Mouse (Mus musculus): ENCODE results near the gene Plscr4. TPM values are rescaled to one million over a fixed set of nuclear protein-coding genes. Genes with fewer than 3 reads are reported as not detected.

Gene Plscr4
- 6.7 and 7.2 TPM in 2 replicates for polyA plus RNA-seq (2014; fragmentation: Nextera tagmentation; extraction: Ambion mirVana)

GRCm38 (mm10) chr9:92457261-92458058, at the start of gene Plscr4:
Gene Plscr4 (plus strand): TSS chr9:92457373.
- peak; percentile 90 for ATAC-seq (ENCODE audit: low read depth)
- H3K9me3 ChIP-seq (ENCODE audit: control insufficient read depth, low read length), result no peaks in the 10 kb centered on the region
- WGBS, result 17% methylated on average over 23 of the region's 43 CpGs
- H3K4me2 ChIP-seq (ENCODE audit: low read depth, low read length), result peak within 1 kb of the TSS; percentile 81
- H3K4me3 ChIP-seq (ENCODE audit: low read depth, low read length), result peak within 1 kb of the TSS; percentile 72
- H3K27ac ChIP-seq (replicated peaks; ENCODE audit: low read depth, low read length), result peak within 1 kb of the TSS; percentile 59; the same call in 1 of the 2 replicates
- no peaks in the 10 kb centered on the region for H3K27me3 ChIP-seq (replicated peaks; ENCODE audit: control insufficient read depth, insufficient read depth, low read length)
- DNase-seq (ENCODE audit: low spot score), result peak; percentile 61
- peaks cover 5% of the 10 kb centered on the region; the same call in 1 of the 2 replicates for H3K4me1 ChIP-seq (ENCODE audit: control insufficient read depth, insufficient read depth, low read length)
- H3K9ac ChIP-seq (ENCODE audit: low read depth, low read length), result peak within 1 kb of the TSS; percentile 82
- no peaks in the 10 kb centered on the region for H3K36me3 ChIP-seq (ENCODE audit: control insufficient read depth, insufficient read depth, low read length)

GRCm38 (mm10) chr9:92410225-92410624, 46.9 kb upstream of the Plscr4 start:
- H3K4me1 ChIP-seq (ENCODE audit: control insufficient read depth, insufficient read depth, low read length), result no peaks in the 10 kb centered on the region
- DNase-seq (ENCODE audit: low spot score) (no peak), ATAC-seq (ENCODE audit: low read depth) (no peak)
- H3K36me3 ChIP-seq (ENCODE audit: control insufficient read depth, insufficient read depth, low read length), result no peaks in the 10 kb centered on the region
- no peak overlapping the region for H3K4me3 ChIP-seq (ENCODE audit: low read depth, low read length)
- no peaks in the 10 kb centered on the region for H3K27me3 ChIP-seq (replicated peaks; ENCODE audit: control insufficient read depth, insufficient read depth, low read length)
- H3K9me3 ChIP-seq (ENCODE audit: control insufficient read depth, low read length), result no peaks in the 10 kb centered on the region
- 85% methylated on average over 3 of the region's 3 CpGs for WGBS
- no peak overlapping the region for H3K27ac ChIP-seq (replicated peaks; ENCODE audit: low read depth, low read length)
- H3K4me2 ChIP-seq (ENCODE audit: low read depth, low read length), result no peak overlapping the region
- H3K9ac ChIP-seq (ENCODE audit: low read depth, low read length), result no peak overlapping the region

GRCm38 (mm10) chr9:92412045-92412444, 45.1 kb upstream of the Plscr4 start:
- H3K9ac ChIP-seq (ENCODE audit: low read depth, low read length), result no peak overlapping the region

GRCm38 (mm10) chr9:92413684-92414083, 43.5 kb upstream of the Plscr4 start:
- H3K27me3 ChIP-seq (replicated peaks; ENCODE audit: control insufficient read depth, insufficient read depth, low read length), result no peaks in the 10 kb centered on the region
- no peak overlapping the region for H3K4me2 ChIP-seq (ENCODE audit: low read depth, low read length)
- DNase-seq (ENCODE audit: low spot score) (peak; percentile 86), ATAC-seq (ENCODE audit: low read depth) (peak; percentile 57; the same call in 1 of the 2 replicates)
- 54% methylated on average over 3 of the region's 3 CpGs for WGBS
- H3K4me1 ChIP-seq (ENCODE audit: control insufficient read depth, insufficient read depth, low read length), result no peaks in the 10 kb centered on the region
- no peaks in the 10 kb centered on the region for H3K9me3 ChIP-seq (ENCODE audit: control insufficient read depth, low read length)
- H3K36me3 ChIP-seq (ENCODE audit: control insufficient read depth, insufficient read depth, low read length), result no peaks in the 10 kb centered on the region
- no peak overlapping the region for H3K9ac ChIP-seq (ENCODE audit: low read depth, low read length)
- no peak overlapping the region for H3K27ac ChIP-seq (replicated peaks; ENCODE audit: low read depth, low read length)
- H3K4me3 ChIP-seq (ENCODE audit: low read depth, low read length), result no peak overlapping the region

More at GRCm38 (mm10) chr9:92412045-92412444, 45.1 kb upstream of the Plscr4 start:
- WGBS, result 54% methylated on average over 2 of the region's 2 CpGs
- H3K4me3 ChIP-seq (ENCODE audit: low read depth, low read length), result no peak overlapping the region
- no peaks in the 10 kb centered on the region for H3K9me3 ChIP-seq (ENCODE audit: control insufficient read depth, low read length)
- ATAC-seq (ENCODE audit: low read depth) (0 out of 2 replicates have a peak, but pooled peaks have one; percentile 50), DNase-seq (ENCODE audit: low spot score) (peak; percentile 87)
- H3K36me3 ChIP-seq (ENCODE audit: control insufficient read depth, insufficient read depth, low read length), result no peaks in the 10 kb centered on the region
- H3K27me3 ChIP-seq (replicated peaks; ENCODE audit: control insufficient read depth, insufficient read depth, low read length), result no peaks in the 10 kb centered on the region
- no peaks in the 10 kb centered on the region for H3K4me1 ChIP-seq (ENCODE audit: control insufficient read depth, insufficient read depth, low read length)
- no peak overlapping the region for H3K4me2 ChIP-seq (ENCODE audit: low read depth, low read length)
- H3K27ac ChIP-seq (replicated peaks; ENCODE audit: low read depth, low read length), result 0 out of 2 replicates have a peak overlapping the region, but pooled peaks have one; percentile 8

GRCm38 (mm10) chr9:92437781-92438180, 19.4 kb upstream of the Plscr4 start:
- no peak overlapping the region for H3K4me3 ChIP-seq (ENCODE audit: low read depth, low read length)
- H3K4me1 ChIP-seq (ENCODE audit: control insufficient read depth, insufficient read depth, low read length), result no peaks in the 10 kb centered on the region

GRCm38 (mm10) chr9:92441468-92441867, 15.7 kb upstream of the Plscr4 start:
- H3K9me3 ChIP-seq (ENCODE audit: control insufficient read depth, low read length), result no peaks in the 10 kb centered on the region
- ATAC-seq (ENCODE audit: low read depth) (no peak), DNase-seq (ENCODE audit: low spot score) (no peak)
- H3K4me3 ChIP-seq (ENCODE audit: low read depth, low read length), result no peak overlapping the region
- no peaks in the 10 kb centered on the region for H3K36me3 ChIP-seq (ENCODE audit: control insufficient read depth, insufficient read depth, low read length)
- no peaks in the 10 kb centered on the region for H3K4me1 ChIP-seq (ENCODE audit: control insufficient read depth, insufficient read depth, low read length)
- H3K27me3 ChIP-seq (replicated peaks; ENCODE audit: control insufficient read depth, insufficient read depth, low read length), result no peaks in the 10 kb centered on the region
- H3K27ac ChIP-seq (replicated peaks; ENCODE audit: low read depth, low read length), result no peak overlapping the region
- 81% methylated on average over 4 of the region's 4 CpGs for WGBS
- H3K4me2 ChIP-seq (ENCODE audit: low read depth, low read length), result no peak overlapping the region
- H3K9ac ChIP-seq (ENCODE audit: low read depth, low read length), result no peak overlapping the region

More at GRCm38 (mm10) chr9:92437781-92438180, 19.4 kb upstream of the Plscr4 start:
- Histone ChIP-seq H3K9ac (ENCODE audit: low read depth, low read length) (no peak overlapping the region), H3K4me2 (ENCODE audit: low read depth, low read length) (no peak overlapping the region), H3K9me3 (ENCODE audit: control insufficient read depth, low read length) (no peaks in the 10 kb centered on the region), H3K27me3 (replicated peaks; ENCODE audit: control insufficient read depth, insufficient read depth, low read length) (no peaks in the 10 kb centered on the region), H3K27ac (replicated peaks; ENCODE audit: low read depth, low read length) (no peak overlapping the region), H3K36me3 (ENCODE audit: control insufficient read depth, insufficient read depth, low read length) (no peaks in the 10 kb centered on the region)
- ATAC-seq (ENCODE audit: low read depth) (no peak), DNase-seq (ENCODE audit: low spot score) (no peak)

- Histone ChIP-seq H3K9me3 (ENCODE audit: control insufficient read depth, low read length) (no peaks in the 10 kb centered on the region), H3K4me3 (ENCODE audit: low read depth, low read length) (no peak overlapping the region), H3K27ac (replicated peaks; ENCODE audit: low read depth, low read length) (no peak overlapping the region), H3K4me1 (ENCODE audit: control insufficient read depth, insufficient read depth, low read length) (no peaks in the 10 kb centered on the region), H3K9ac (ENCODE audit: low read depth, low read length) (no peak overlapping the region), H3K36me3 (ENCODE audit: control insufficient read depth, insufficient read depth, low read length) (no peaks in the 10 kb centered on the region), H3K4me2 (ENCODE audit: low read depth, low read length) (no peak overlapping the region), H3K27me3 (replicated peaks; ENCODE audit: control insufficient read depth, insufficient read depth, low read length) (no peaks in the 10 kb centered on the region)
- DNase-seq (ENCODE audit: low spot score) (no peak), ATAC-seq (ENCODE audit: low read depth) (no peak)
These were observed 12.6 kb upstream of the Plscr4 start for GRCm38 (mm10) chr9:92444536-92444935.

GRCm38 (mm10) chr9:92456605-92457004, 568 bp upstream of the Plscr4 start:
- no peak overlapping the region for H3K4me3 ChIP-seq (ENCODE audit: low read depth, low read length)
- H3K36me3 ChIP-seq (ENCODE audit: control insufficient read depth, insufficient read depth, low read length), result no peaks in the 10 kb centered on the region
- H3K27me3 ChIP-seq (replicated peaks; ENCODE audit: control insufficient read depth, insufficient read depth, low read length), result no peaks in the 10 kb centered on the region
- ATAC-seq (ENCODE audit: low read depth) (no peak), DNase-seq (ENCODE audit: low spot score) (no peak)
- no peak overlapping the region for H3K9ac ChIP-seq (ENCODE audit: low read depth, low read length)
- no peak overlapping the region for H3K27ac ChIP-seq (replicated peaks; ENCODE audit: low read depth, low read length)
- H3K4me2 ChIP-seq (ENCODE audit: low read depth, low read length), result no peak overlapping the region
- H3K9me3 ChIP-seq (ENCODE audit: control insufficient read depth, low read length), result no peaks in the 10 kb centered on the region
- peaks cover 5% of the 10 kb centered on the region; the same call in 1 of the 2 replicates for H3K4me1 ChIP-seq (ENCODE audit: control insufficient read depth, insufficient read depth, low read length)
- WGBS, result 74% methylated on average over 3 of the region's 3 CpGs

GRCm38 (mm10) chr9:92458059-92458402, 858 bp downstream of the Plscr4 start:
- peak overlapping the region; percentile 81 for H3K4me2 ChIP-seq (ENCODE audit: low read depth, low read length)
- peak overlapping the region; percentile 59; the same call in 1 of the 2 replicates for H3K27ac ChIP-seq (replicated peaks; ENCODE audit: low read depth, low read length)
- no peaks in the 10 kb centered on the region for H3K9me3 ChIP-seq (ENCODE audit: control insufficient read depth, low read length)
- peaks cover 5% of the 10 kb centered on the region; the same call in 1 of the 2 replicates for H3K4me1 ChIP-seq (ENCODE audit: control insufficient read depth, insufficient read depth, low read length)
- H3K27me3 ChIP-seq (replicated peaks; ENCODE audit: control insufficient read depth, insufficient read depth, low read length), result no peaks in the 10 kb centered on the region
- no peak; the same call in 1 of the 2 replicates for ATAC-seq (ENCODE audit: low read depth)
- WGBS, result 0% methylated on average over 4 of the region's 5 CpGs
- peak overlapping the region; percentile 72 for H3K4me3 ChIP-seq (ENCODE audit: low read depth, low read length)
- DNase-seq (ENCODE audit: low spot score), result no peak
- H3K9ac ChIP-seq (ENCODE audit: low read depth, low read length), result peak overlapping the region; percentile 82
- no peaks in the 10 kb centered on the region for H3K36me3 ChIP-seq (ENCODE audit: control insufficient read depth, insufficient read depth, low read length)

Measured in embryonic facial prominence, embryonic 14.5 days (tissue).